Mouse (Mus musculus): ENCODE results near the gene Tas2r135. TPM values are rescaled to one million over a fixed set of nuclear protein-coding genes. Genes with fewer than 3 reads are reported as not detected.

Tas2r135 gene
- total and polyA plus RNA-seq, 2 experiments: 0.28 TPM; not detected in 1

GRCm38 (mm10) chr6:42359364-42360147 lies 45.7 kb upstream of the Tas2r135 start:
- TF ChIP-seq CTCF (IDR thresholded peaks at IDR 0.05; ENCODE audit: low read depth, low read length) (no peak), POLR2A (IDR thresholded peaks at IDR 0.05; ENCODE audit: extremely low read depth, insufficient read depth, low read length) (no peak)
- WGBS: 64% methylated on average over 9 of the region's 9 CpGs
- no peak for DNase-seq (ENCODE audit: extremely low read depth, low read depth, low spot score)
- H3K4me1 ChIP-seq (ENCODE audit: control insufficient read depth, insufficient read depth, low read length): peaks cover 11% of the 10 kb centered on the region
- peak overlapping the region; percentile 51 for H3K27ac ChIP-seq (replicated peaks; ENCODE audit: insufficient read depth, low read depth, low read length)
- H3K27me3 ChIP-seq (ENCODE audit: control insufficient read depth, insufficient read depth, low read length): no peaks in the 10 kb centered on the region
- H3K79me2 ChIP-seq (ENCODE audit: control insufficient read depth, insufficient read depth, low read length): no peaks in the 10 kb centered on the region
- no peak overlapping the region for H3K9ac ChIP-seq (ENCODE audit: low read depth, low read length)
- H3K4me3 ChIP-seq (ENCODE audit: insufficient read depth, low read depth, low read length): no peak overlapping the region
- H3K36me3 ChIP-seq (ENCODE audit: control insufficient read depth, insufficient read depth, low read length): peaks cover 55% of the 10 kb centered on the region

- TF ChIP-seq CTCF (IDR thresholded peaks at IDR 0.05; ENCODE audit: low read depth, low read length) (no peak), POLR2A (IDR thresholded peaks at IDR 0.05; ENCODE audit: extremely low read depth, insufficient read depth, low read length) (no peak)
Observed at GRCm38 (mm10) chr6:42360231-42360840, 44.9 kb upstream of the Tas2r135 start.

DNA sequence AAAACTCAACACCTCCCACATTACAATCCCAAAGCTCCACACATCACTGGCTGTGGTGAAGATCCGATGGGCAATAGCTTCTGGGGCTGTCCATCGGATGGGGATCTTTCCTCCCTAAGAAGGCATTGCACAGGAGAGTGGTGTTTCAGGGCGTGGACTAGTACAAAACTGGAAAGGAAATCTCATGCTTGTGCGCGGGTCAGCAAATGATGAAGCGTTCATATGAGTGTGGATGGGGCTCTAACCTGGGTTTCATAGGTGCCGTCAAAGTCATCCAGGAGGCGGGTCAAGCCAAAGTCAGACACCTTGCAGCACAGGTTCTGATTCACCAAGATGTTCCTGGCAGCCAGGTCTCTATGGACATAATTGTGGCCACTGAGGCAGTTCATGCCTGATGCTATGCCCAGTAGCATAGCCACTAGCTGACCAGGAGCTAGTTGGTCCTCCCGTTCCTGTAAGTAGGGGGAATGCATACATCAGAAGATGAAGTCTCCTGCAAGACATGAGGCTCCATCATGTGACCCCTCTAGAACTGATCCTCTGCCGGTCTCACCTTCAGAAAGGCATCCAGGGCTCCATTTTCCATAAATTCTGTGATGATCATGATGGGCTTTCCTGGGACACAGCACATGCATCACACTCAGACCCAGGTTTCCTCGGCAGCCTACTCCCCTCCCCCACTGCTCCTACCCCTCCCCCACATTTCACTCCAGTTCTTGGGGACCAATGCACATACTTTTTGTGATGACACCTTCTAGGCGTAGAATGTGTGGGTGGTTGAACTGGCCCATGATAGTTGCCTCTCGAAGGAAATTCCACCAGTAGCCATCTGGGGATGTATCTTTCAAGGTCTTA lies 44.0 kb upstream of the Tas2r135 start:
- no peak overlapping the region for H3K4me3 ChIP-seq (ENCODE audit: insufficient read depth, low read depth, low read length)
- H3K9ac ChIP-seq (ENCODE audit: low read depth, low read length): no peak overlapping the region
- no peaks in the 10 kb centered on the region for H3K27me3 ChIP-seq (ENCODE audit: control insufficient read depth, insufficient read depth, low read length)
- H3K79me2 ChIP-seq (ENCODE audit: control insufficient read depth, insufficient read depth, low read length): no peaks in the 10 kb centered on the region
- peaks cover 9% of the 10 kb centered on the region for H3K4me1 ChIP-seq (ENCODE audit: control insufficient read depth, insufficient read depth, low read length)
- WGBS: 87% methylated on average over 13 of the region's 13 CpGs
- H3K36me3 ChIP-seq (ENCODE audit: control insufficient read depth, insufficient read depth, low read length): peaks cover 49% of the 10 kb centered on the region
- H3K27ac ChIP-seq (replicated peaks; ENCODE audit: insufficient read depth, low read depth, low read length): no peak overlapping the region
- TF ChIP-seq CTCF (IDR thresholded peaks at IDR 0.05; ENCODE audit: low read depth, low read length) (no peak), POLR2A (IDR thresholded peaks at IDR 0.05; ENCODE audit: extremely low read depth, insufficient read depth, low read length) (no peak)
- DNase-seq (ENCODE audit: extremely low read depth, low read depth, low spot score): no peak

More at GRCm38 (mm10) chr6:42360231-42360840, 44.9 kb upstream of the Tas2r135 start:
- H3K27me3 ChIP-seq (ENCODE audit: control insufficient read depth, insufficient read depth, low read length): no peaks in the 10 kb centered on the region
- peaks cover 55% of the 10 kb centered on the region for H3K36me3 ChIP-seq (ENCODE audit: control insufficient read depth, insufficient read depth, low read length)
- no peak overlapping the region for H3K4me3 ChIP-seq (ENCODE audit: insufficient read depth, low read depth, low read length)
- DNase-seq (ENCODE audit: extremely low read depth, low read depth, low spot score): no peak
- H3K79me2 ChIP-seq (ENCODE audit: control insufficient read depth, insufficient read depth, low read length): no peaks in the 10 kb centered on the region
- no peak overlapping the region for H3K27ac ChIP-seq (replicated peaks; ENCODE audit: insufficient read depth, low read depth, low read length)
- no peak overlapping the region for H3K9ac ChIP-seq (ENCODE audit: low read depth, low read length)
- WGBS: 90% methylated on average over 6 of the region's 6 CpGs
- H3K4me1 ChIP-seq (ENCODE audit: control insufficient read depth, insufficient read depth, low read length): peaks cover 9% of the 10 kb centered on the region

GRCm38 (mm10) chr6:42362074-42362473 lies 43.2 kb upstream of the Tas2r135 start:
- Histone ChIP-seq H3K36me3 (ENCODE audit: control insufficient read depth, insufficient read depth, low read length) (peaks cover 49% of the 10 kb centered on the region), H3K9ac (ENCODE audit: low read depth, low read length) (no peak overlapping the region), H3K27ac (replicated peaks; ENCODE audit: insufficient read depth, low read depth, low read length) (no peak overlapping the region), H3K4me1 (ENCODE audit: control insufficient read depth, insufficient read depth, low read length) (peaks cover 9% of the 10 kb centered on the region), H3K27me3 (ENCODE audit: control insufficient read depth, insufficient read depth, low read length) (no peaks in the 10 kb centered on the region), H3K79me2 (ENCODE audit: control insufficient read depth, insufficient read depth, low read length) (no peaks in the 10 kb centered on the region), H3K4me3 (ENCODE audit: insufficient read depth, low read depth, low read length) (no peak overlapping the region)
- 81% methylated on average over 1 of the region's 1 CpGs for WGBS
- DNase-seq (ENCODE audit: extremely low read depth, low read depth, low spot score): no peak
- TF ChIP-seq CTCF (IDR thresholded peaks at IDR 0.05; ENCODE audit: low read depth, low read length) (no peak), POLR2A (IDR thresholded peaks at IDR 0.05; ENCODE audit: extremely low read depth, insufficient read depth, low read length) (no peak)

GRCm38 (mm10) chr6:42362497-42362896 lies 42.7 kb upstream of the Tas2r135 start:
- DNase-seq (ENCODE audit: extremely low read depth, low read depth, low spot score): no peak
- 100% methylated on average over 1 of the region's 1 CpGs for WGBS
- Histone ChIP-seq H3K79me2 (ENCODE audit: control insufficient read depth, insufficient read depth, low read length) (no peaks in the 10 kb centered on the region; the same call in 1 of the 2 replicates), H3K36me3 (ENCODE audit: control insufficient read depth, insufficient read depth, low read length) (peaks cover 46% of the 10 kb centered on the region), H3K27me3 (ENCODE audit: control insufficient read depth, insufficient read depth, low read length) (no peaks in the 10 kb centered on the region), H3K27ac (replicated peaks; ENCODE audit: insufficient read depth, low read depth, low read length) (no peak overlapping the region; the same call in 1 of the 2 replicates), H3K4me3 (ENCODE audit: insufficient read depth, low read depth, low read length) (no peak overlapping the region), H3K4me1 (ENCODE audit: control insufficient read depth, insufficient read depth, low read length) (peaks cover 9% of the 10 kb centered on the region), H3K9ac (ENCODE audit: low read depth, low read length) (no peak overlapping the region)
- no peak for TF ChIP-seq POLR2A (IDR thresholded peaks at IDR 0.05; ENCODE audit: extremely low read depth, insufficient read depth, low read length)
- TF ChIP-seq CTCF (IDR thresholded peaks at IDR 0.05; ENCODE audit: low read depth, low read length): no peak
